Mouse (Mus musculus): Measurements from ENCODE around the gene Spg20.

DNA sequence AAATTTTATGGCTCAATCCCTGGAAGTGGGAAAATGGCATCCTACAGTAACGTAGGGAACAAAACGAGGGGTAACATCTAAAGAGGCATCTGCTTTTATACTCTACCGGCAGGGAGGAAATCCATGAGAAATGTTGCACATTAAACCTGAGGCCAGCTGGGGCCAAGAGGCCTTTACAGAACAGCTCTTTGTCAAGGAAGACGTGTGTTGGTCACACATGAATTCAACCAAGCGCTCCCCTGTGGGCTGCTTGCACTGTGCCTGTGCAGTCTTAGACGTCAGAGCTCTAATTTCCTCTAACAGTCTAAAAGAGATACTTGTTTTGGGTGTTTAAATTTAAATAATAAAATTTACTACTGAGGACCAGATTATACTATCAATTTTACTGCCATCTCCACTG is 33.7 kb upstream of the Spg20 start:
- TF ChIP-seq CTCF (IDR thresholded peaks at IDR 0.05; ENCODE audit: low read depth, low read length) (no peak), GATA1 (IDR thresholded peaks at IDR 0.05; ENCODE audit: borderline replicate concordance, low read length) (no peak)

All from G1E (cell line).